Mouse (Mus musculus) thymus, adult 2 months (tissue): Measurements from ENCODE around the gene 9330159F19Rik.

Experiments
- CTCF ChIP-seq: fragments of 200-500 bp; IDR thresholded peaks from 2 replicates; pipeline ENCODE4 v1.5.1; 2012; ENCODE audit warnings: mild to moderate bottlenecking, control low read depth, low read length, moderate library complexity, borderline replicate concordance; ENCODE audit not compliant: control insufficient read depth, poor library complexity, insufficient read depth; ENCODE audit errors: extremely low read depth
- POLR2A ChIP-seq: fragments of 200-500 bp; IDR thresholded peaks from 2 replicates; pipeline ENCODE4 v1.6.1; 2012; ENCODE audit warnings: mild to moderate bottlenecking, low read length, control low read depth, moderate library complexity; ENCODE audit not compliant: control insufficient read depth, poor library complexity, insufficient read depth; ENCODE audit errors: extremely low read depth

DNA sequence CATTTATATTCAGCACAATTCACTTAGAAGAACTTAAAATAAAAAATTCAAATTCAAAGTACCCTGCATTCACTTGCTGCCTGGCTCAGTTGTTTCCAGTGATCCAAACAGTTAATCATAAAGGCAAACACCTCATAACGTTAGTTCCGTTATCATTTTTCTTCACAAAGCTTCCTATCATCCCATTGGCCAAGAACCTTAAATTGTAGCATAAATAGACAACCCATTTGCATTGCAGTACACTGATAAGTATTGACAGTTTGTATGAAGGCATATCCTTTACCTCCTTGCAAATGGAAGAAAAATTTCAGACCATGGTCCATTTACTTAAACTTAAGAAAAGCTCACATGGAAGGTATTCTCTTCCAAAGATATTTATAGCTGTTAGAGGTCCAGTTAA lies 49.7 kb upstream of the 9330159F19Rik start:
- no peak for TF ChIP-seq CTCF
- no peak for TF ChIP-seq POLR2A
